Mouse (Mus musculus) gastrocnemius, adult 2 months (tissue): ENCODE data around the gene Nr6a1. TPM values are rescaled to one million over a fixed set of nuclear protein-coding genes. Genes with fewer than 3 reads are reported as not detected.
A peak's percentile ranks its signal among the peaks of the same experiment; 100 is the strongest.

Source experiments
- DNase-seq: peaks from one replicate; pipeline ENCODE4 v3.0.0; 2022
- H3K27ac ChIP-seq: fragments of 200-600 bp; 2 replicates; pipeline ENCODE4 v1.8.1; 2022; ENCODE audit warnings: mild to moderate bottlenecking
- H3K4me3 ChIP-seq: fragments of 200-600 bp; 2 replicates; pipeline ENCODE4 v1.8.1; 2022; ENCODE audit warnings: mild to moderate bottlenecking, moderate library complexity
- CTCF ChIP-seq: fragments of 200-600 bp; IDR thresholded peaks from 2 replicates; pipeline ENCODE4 v1.8.1; 2022; ENCODE audit warnings: antibody characterized with exemption, mild to moderate bottlenecking, moderate library complexity
- intact Hi-C: fragments of 180-260 bp; cut with DNase I; formaldehyde crosslinking; loops from one replicate; pipeline ENCODE4 v1.15.1; 2025
- total RNA-seq, 2 experiments: library from RNA; stranded (reverse); gene quantifications; 2 replicates each; pipeline ENCODE4 v1.2.3; 2021

Gene Nr6a1
- total RNA-seq, 2 experiments from 2014 or later = 3.4 to 4.8 TPM

GRCm38 (mm10) chr2:38906097-38906496 is 21.4 kb downstream of the Nr6a1 start:
- intact Hi-C loops = no loop called here
- H3K27ac ChIP-seq = peak overlapping the region; percentile 65
- DNase-seq = peak; percentile 80
- no peak overlapping the region; the same call in none of the 2 replicates for H3K4me3 ChIP-seq
- no peak for TF ChIP-seq CTCF

- no peak for DNase-seq
- H3K27ac ChIP-seq = no peak overlapping the region
- H3K4me3 ChIP-seq = no peak overlapping the region
- TF ChIP-seq CTCF = no peak
- intact Hi-C loops = no loop called here
Measured at GRCm38 (mm10) chr2:38904290-38904689, 23.2 kb downstream of the Nr6a1 start.

GRCm38 (mm10) chr2:38902866-38903265 is 24.6 kb downstream of the Nr6a1 start:
- intact Hi-C loops = no loop called here
- no peak for DNase-seq
- H3K27ac ChIP-seq = no peak overlapping the region
- no peak for TF ChIP-seq CTCF
- H3K4me3 ChIP-seq = no peak overlapping the region

- H3K4me3 ChIP-seq = no peak overlapping the region
- no peak for TF ChIP-seq CTCF
- intact Hi-C loops = no loop called here
- no peak overlapping the region for H3K27ac ChIP-seq
- no peak for DNase-seq
Measured at GRCm38 (mm10) chr2:38880907-38881672, 46.4 kb downstream of the Nr6a1 start.

GRCm38 (mm10) chr2:38874544-38875108 is 52.9 kb downstream of the Nr6a1 start:
- H3K27ac ChIP-seq = no peak overlapping the region
- H3K4me3 ChIP-seq = no peak overlapping the region
- DNase-seq = no peak
- intact Hi-C loops = no loop called here
- TF ChIP-seq CTCF = no peak

- H3K27ac ChIP-seq = no peak overlapping the region
- DNase-seq = no peak
- intact Hi-C loops = no loop called here
- no peak for TF ChIP-seq CTCF
- no peak overlapping the region for H3K4me3 ChIP-seq
Measured at GRCm38 (mm10) chr2:38872730-38873129, 54.8 kb downstream of the Nr6a1 start.

GRCm38 (mm10) chr2:38866711-38867110 is 60.8 kb downstream of the Nr6a1 start:
- intact Hi-C loops = no loop called here
- Histone ChIP-seq H3K4me3 (no peak overlapping the region), H3K27ac (no peak overlapping the region)
- no peak for TF ChIP-seq CTCF
- DNase-seq = no peak

GRCm38 (mm10) chr2:38864011-38864410 is 63.5 kb downstream of the Nr6a1 start:
- intact Hi-C loops = no loop called here
- H3K4me3 ChIP-seq = no peak overlapping the region
- TF ChIP-seq CTCF = peak; percentile 91
- H3K27ac ChIP-seq = no peak overlapping the region
- DNase-seq = no peak

GRCm38 (mm10) chr2:38851797-38852196 is 75.7 kb downstream of the Nr6a1 start:
- H3K4me3 ChIP-seq = no peak overlapping the region
- DNase-seq = no peak
- intact Hi-C loops = no loop called here
- no peak overlapping the region for H3K27ac ChIP-seq
- TF ChIP-seq CTCF = no peak

- intact Hi-C loops = no loop called here
- H3K27ac ChIP-seq = no peak overlapping the region
- no peak for TF ChIP-seq CTCF
Measured at GRCm38 (mm10) chr2:38846319-38846718, 81.2 kb downstream of the Nr6a1 start.

GRCm38 (mm10) chr2:38835489-38835888 is 92.0 kb downstream of the Nr6a1 start:
- no peak for TF ChIP-seq CTCF
- H3K27ac ChIP-seq = no peak overlapping the region
- no peak for DNase-seq
- intact Hi-C loops = no loop called here
- no peak overlapping the region for H3K4me3 ChIP-seq

More at GRCm38 (mm10) chr2:38846319-38846718, 81.2 kb downstream of the Nr6a1 start:
- no peak for DNase-seq
- H3K4me3 ChIP-seq = no peak overlapping the region

- intact Hi-C loops = loop anchor here (5.0 kb wide), 1 partner anchor 35 kb away; no protein-coding TSS in a partner anchor
- H3K27ac ChIP-seq = no peak overlapping the region
- no peak for DNase-seq
Measured at GRCm38 (mm10) chr2:38831976-38832375, 95.5 kb downstream of the Nr6a1 start.

GRCm38 (mm10) chr2:38829521-38829920 is 98.0 kb downstream of the Nr6a1 start:
- no peak for TF ChIP-seq CTCF

More at GRCm38 (mm10) chr2:38831976-38832375, 95.5 kb downstream of the Nr6a1 start:
- no peak overlapping the region for H3K4me3 ChIP-seq
- TF ChIP-seq CTCF = peak; percentile 46

More at GRCm38 (mm10) chr2:38829521-38829920, 98.0 kb downstream of the Nr6a1 start:
- peak overlapping the region; percentile 76 for H3K27ac ChIP-seq
- intact Hi-C loops = no loop called here
- no peak overlapping the region for H3K4me3 ChIP-seq
- DNase-seq = no peak
